Mouse (Mus musculus) MEL (cell line): ENCODE results near the gene Ssna1. TPM values are rescaled to one million over a fixed set of nuclear protein-coding genes. Genes with fewer than 3 reads are reported as not detected.
"Not testable (repeated sequence)": the region's sequence is repeated elsewhere in the genome, so short reads cannot be mapped to it uniquely, and the experiment has no call there.

Experiments used
- DNase-seq: peaks from one replicate; pipeline ENCODE4 v3.0.0; 2011; ENCODE audit warnings: low read depth, low spot score
- H3K27ac ChIP-seq: 2 replicates; pipeline ENCODE4 v1.5.1; 2012; ENCODE audit warnings: low read depth, mild to moderate bottlenecking, control low read depth, low read length, moderate library complexity; ENCODE audit not compliant: control insufficient read depth
- H3K27me3 ChIP-seq, 2 experiments: fragments of 150-350 bp in 1 of 2; sonication (generic) in 1 of 2; 2 replicates each; pipeline ENCODE4 v1.6.1; 2012; ENCODE audit warnings: low read length in 2 of 2, mild to moderate bottlenecking in 2 of 2, improper control_type of control experiment in 1 of 2, moderate library complexity in 1 of 2; ENCODE audit not compliant: insufficient read depth in 2 of 2, control insufficient read depth in 1 of 2
- H3K36me3 ChIP-seq, 2 experiments: 2 replicates each; pipeline ENCODE4 v1.6.1; 2012 to 2014; ENCODE audit warnings: low read length in 2 of 2, improper control_type of control experiment in 1 of 2, inconsistent platforms in 1 of 2, mild to moderate bottlenecking in 1 of 2; ENCODE audit not compliant: insufficient read depth in 2 of 2, control insufficient read depth in 1 of 2
- H3K4me1 ChIP-seq, 2 experiments: fragments of 150-350 bp in 1 of 2; sonication (generic) in 1 of 2; 2 replicates each; pipeline ENCODE4 v1.6.1; 2012; ENCODE audit warnings: low read length in 2 of 2, improper control_type of control experiment in 1 of 2, mild to moderate bottlenecking in 1 of 2; ENCODE audit not compliant: insufficient read depth in 2 of 2, control insufficient read depth in 1 of 2
- H3K4me3 ChIP-seq, 2 experiments: fragments of 150-350 bp in 1 of 2; sonication (generic) in 1 of 2; 2 replicates each; pipeline ENCODE4 v1.5.1; 2012; ENCODE audit warnings: low read depth in 2 of 2, low read length in 2 of 2, mild to moderate bottlenecking in 2 of 2, moderate library complexity in 2 of 2, control low read depth in 1 of 2, improper control_type of control experiment in 1 of 2; ENCODE audit not compliant: control insufficient read depth in 1 of 2, insufficient read depth in 1 of 2
- H3K79me2 ChIP-seq: 2 replicates; pipeline ENCODE4 v1.6.1; 2012; ENCODE audit warnings: mild to moderate bottlenecking, low read length, moderate library complexity; ENCODE audit not compliant: control insufficient read depth, poor library complexity, insufficient read depth
- H3K9ac ChIP-seq: 2 replicates; pipeline ENCODE4 v1.6.1; 2012; ENCODE audit warnings: low read depth, mild to moderate bottlenecking, control low read depth, low read length, moderate library complexity; ENCODE audit not compliant: control insufficient read depth, poor library complexity, severe bottlenecking
- H3K9me3 ChIP-seq: fragments of 150-350 bp; sonication (generic); replicated peaks from 2 replicates; pipeline ENCODE4 v1.6.1; 2012; ENCODE audit warnings: mild to moderate bottlenecking, low read length, improper control_type of control experiment, moderate library complexity; ENCODE audit not compliant: insufficient read depth
- CHD1 ChIP-seq: IDR thresholded peaks from 2 replicates; pipeline ENCODE4 v1.6.1; 2012; ENCODE audit warnings: low read depth, mild to moderate bottlenecking, inconsistent platforms, low read length, improper control_type of control experiment
- CHD2 ChIP-seq: IDR thresholded peaks from 2 replicates; pipeline ENCODE4 v1.6.1; 2011; ENCODE audit warnings: low read length, improper control_type of control experiment
- CTCF ChIP-seq, 3 experiments: IDR thresholded peaks in 2 of 3; conservative IDR thresholded peaks in 1 of 3; 2 replicates each; pipeline ENCODE4 v1.5.1; 2011 to 2012; ENCODE audit warnings: low read length in 3 of 3, low read depth in 2 of 3, mild to moderate bottlenecking in 2 of 3, improper control_type of control experiment in 1 of 3, inconsistent platforms in 1 of 3, mixed read lengths in 1 of 3, moderate library complexity in 1 of 3; ENCODE audit not compliant: control insufficient read depth in 1 of 3, insufficient read depth in 1 of 3, poor library complexity in 1 of 3, severe bottlenecking in 1 of 3
- E2F4 ChIP-seq: IDR thresholded peaks from 2 replicates; pipeline ENCODE4 v1.6.1; 2011; ENCODE audit warnings: low read depth, low read length, improper control_type of control experiment, borderline replicate concordance
- ELF1 ChIP-seq: IDR thresholded peaks from 2 replicates; pipeline ENCODE4 v1.6.1; 2014; ENCODE audit warnings: low read depth, mild to moderate bottlenecking, inconsistent platforms, low read length, improper control_type of control experiment, moderate library complexity
- EP300 ChIP-seq, 2 experiments: IDR thresholded peaks; 2 replicates each; pipeline ENCODE4 v1.6.1; 2011; ENCODE audit warnings: improper control_type of control experiment in 2 of 2, low read length in 2 of 2, low read depth in 1 of 2, mild to moderate bottlenecking in 1 of 2
- ETS1 ChIP-seq: IDR thresholded peaks from 2 replicates; pipeline ENCODE4 v1.6.1; 2012; ENCODE audit warnings: low read depth, mild to moderate bottlenecking, inconsistent platforms, low read length, improper control_type of control experiment, moderate library complexity
- GATA1 ChIP-seq: IDR thresholded peaks from 2 replicates; pipeline ENCODE4 v1.6.1; 2011; ENCODE audit warnings: low read depth, low read length, improper control_type of control experiment
- HCFC1 ChIP-seq: IDR thresholded peaks from 2 replicates; pipeline ENCODE4 v1.6.1; 2012; ENCODE audit warnings: low read depth, mild to moderate bottlenecking, inconsistent platforms, low read length, improper control_type of control experiment, moderate library complexity
- MAZ ChIP-seq: IDR thresholded peaks from 2 replicates; pipeline ENCODE4 v1.6.1; 2012; ENCODE audit warnings: low read depth, mild to moderate bottlenecking, inconsistent platforms, low read length, improper control_type of control experiment
- MXI1 ChIP-seq: IDR thresholded peaks from 2 replicates; pipeline ENCODE4 v1.6.1; 2011; ENCODE audit warnings: mild to moderate bottlenecking, low read depth, low read length, improper control_type of control experiment
- MYB ChIP-seq: IDR thresholded peaks from 2 replicates; pipeline ENCODE4 v1.6.1; 2011; ENCODE audit warnings: mild to moderate bottlenecking, low read depth, low read length, improper control_type of control experiment
- MYC ChIP-seq: IDR thresholded peaks from 2 replicates; pipeline ENCODE4 v1.6.1; 2011; ENCODE audit warnings: low read depth, mild to moderate bottlenecking, low read length, improper control_type of control experiment, moderate library complexity
- NRF1 ChIP-seq: IDR thresholded peaks from 2 replicates; pipeline ENCODE4 v1.6.1; 2014; ENCODE audit warnings: low read depth, mild to moderate bottlenecking, inconsistent platforms, low read length, improper control_type of control experiment, moderate library complexity; ENCODE audit not compliant: poor library complexity, insufficient read depth, severe bottlenecking
- POLR2AphosphoS5 ChIP-seq: IDR thresholded peaks from 2 replicates; pipeline ENCODE4 v1.6.1; 2012; ENCODE audit warnings: low read depth, borderline replicate concordance, mild to moderate bottlenecking, inconsistent platforms, low read length, moderate library complexity, mixed read lengths
- RAD21 ChIP-seq: IDR thresholded peaks from 2 replicates; pipeline ENCODE4 v1.6.1; 2011; ENCODE audit warnings: mild to moderate bottlenecking, low read depth, low read length, improper control_type of control experiment
- SIN3A ChIP-seq: IDR thresholded peaks from 2 replicates; pipeline ENCODE4 v1.6.1; 2012; ENCODE audit warnings: low read length, improper control_type of control experiment, inconsistent platforms
- SMC3 ChIP-seq: IDR thresholded peaks from 2 replicates; pipeline ENCODE4 v1.6.1; 2011; ENCODE audit warnings: low read depth, low read length, improper control_type of control experiment
- TBP ChIP-seq: IDR thresholded peaks from 2 replicates; pipeline ENCODE4 v1.8.0; 2011; ENCODE audit warnings: low read depth, low read length, improper control_type of control experiment
- TCF12 ChIP-seq: IDR thresholded peaks from 2 replicates; pipeline ENCODE4 v1.6.1; 2014; ENCODE audit warnings: low read depth, mild to moderate bottlenecking, inconsistent platforms, low read length, improper control_type of control experiment, moderate library complexity
- ZC3H11A ChIP-seq: IDR thresholded peaks from 2 replicates; pipeline ENCODE4 v1.6.1; 2012; ENCODE audit warnings: low read depth, mild to moderate bottlenecking, inconsistent platforms, low read length, improper control_type of control experiment
- ZNF384 ChIP-seq: IDR thresholded peaks from 2 replicates; pipeline ENCODE4 v1.6.1; 2012; ENCODE audit warnings: low read depth, mild to moderate bottlenecking, inconsistent platforms, low read length, improper control_type of control experiment
- polyA plus RNA-seq, 2 experiments: library from polyadenylated mRNA; stranded (reverse) in 1 of 2; unstranded in 1 of 2; fragments of >175 nt in 1 of 2; fragments of >200 nt in 1 of 2; gene quantifications; 2 replicates each; pipeline versions ENCODE4 v1.2.1 to v1.2.4; 2012; ENCODE audit warnings: low replicate concordance in 2 of 2, low read depth in 1 of 2; ENCODE audit not compliant: insufficient read length in 2 of 2, insufficient read depth in 1 of 2, missing spikeins in 1 of 2
- total RNA-seq: library from RNA; depleted of rRNA; stranded (reverse); fragments of 300-350 nt; gene quantifications from 2 replicates; pipeline ENCODE4 v1.2.3, GENCODE M21; 2012

Gene Ssna1
- total and polyA plus RNA-seq, 3 experiments = 158 to 226 TPM; not detected in 1

GRCm38 (mm10) chr2:25257250-25257649 is 15.0 kb downstream of the Ssna1 start:
- not testable (repeated sequence) for DNase-seq, H3K27me3 ChIP-seq, H3K36me3 ChIP-seq, H3K9me3 ChIP-seq, H3K27ac ChIP-seq
- Histone ChIP-seq H3K4me3 (peak overlapping the region; percentile 31 to 32; a peak in 3 of 4 replicates), H3K79me2 (peaks cover 20% of the 10 kb centered on the region), H3K9ac (peak overlapping the region; percentile 54), H3K4me1 (peaks cover 2 to 14% of the 10 kb centered on the region in 2 experiments; a peak in 1 of 4 replicates)
- TF ChIP-seq TBP = peak; percentile 74

- H3K4me1 ChIP-seq = peaks cover 2 to 14% of the 10 kb centered on the region in 2 experiments; a peak in 1 of 4 replicates
- TF ChIP-seq HCFC1 (peak; percentile 56; the same call in 1 of the 2 replicates), MXI1 (peak; percentile 76), CTCF (IDR thresholded peaks at IDR 0.05 in 2 of 3, conservative IDR thresholded peaks at IDR 0.05 in 1 of 3; ENCODE audit: control insufficient read depth in 1 of 3, insufficient read depth in 1 of 3, low read depth in 2 of 3, low read length in 3 of 3, poor library complexity in 1 of 3, severe bottlenecking in 1 of 3) (peak; percentile 38 to 72 (median 59)), ELF1 (peak; percentile 47; the same call in 1 of the 2 replicates), ZC3H11A (peak; percentile 78), NRF1 (0 out of 2 replicates have a peak, but pooled peaks have one; percentile 9), ZNF384 (0 out of 2 replicates have a peak, but pooled peaks have one; percentile 54), MYC (peak; percentile 92), SIN3A (peak; percentile 91), SMC3 (peak; percentile 76), TBP (0 out of 2 replicates have a peak, but pooled peaks have one; percentile 22), RAD21 (peak; percentile 81)
- peaks cover 20% of the 10 kb centered on the region for H3K79me2 ChIP-seq
- H3K9ac ChIP-seq = peak overlapping the region; percentile 96
- H3K36me3 ChIP-seq, H3K9me3 ChIP-seq, H3K27me3 ChIP-seq, H3K27ac ChIP-seq: not testable (repeated sequence)
- H3K4me3 ChIP-seq = peak overlapping the region; percentile 87 to 97
- peak; percentile 90 for DNase-seq
Observed at GRCm38 (mm10) chr2:25256443-25257109, 15.7 kb downstream of the Ssna1 start.

GRCm38 (mm10) chr2:25255284-25255779 is 16.9 kb downstream of the Ssna1 start, which contains the start of gene Tmem203:
Gene Tmem203, plus strand, starts transcription at chr2:25255439.
- peaks cover 2 to 12% of the 10 kb centered on the region in 2 experiments; a peak in 1 of 4 replicates for H3K4me1 ChIP-seq
- TF ChIP-seq CTCF (IDR thresholded peaks at IDR 0.05 in 2 of 3, conservative IDR thresholded peaks at IDR 0.05 in 1 of 3; ENCODE audit: control insufficient read depth in 1 of 3, insufficient read depth in 1 of 3, low read depth in 2 of 3, low read length in 3 of 3, poor library complexity in 1 of 3, severe bottlenecking in 1 of 3) = no peak
- peak; percentile 70; the same call in 1 of the 2 replicates for TF ChIP-seq TBP
- TF ChIP-seq MYC = peak; percentile 91
- peak in 1 of 2 experiments; percentile 48; a peak in 1 of 4 replicates for TF ChIP-seq EP300 (IDR thresholded peaks at IDR 0.05; ENCODE audit: low read depth in 1 of 2, low read length in 2 of 2)
- no peak for TF ChIP-seq CHD1
- peak; percentile 98 for TF ChIP-seq ELF1
- no peak for TF ChIP-seq E2F4
- TF ChIP-seq GATA1 = no peak
- peak; percentile 100 for TF ChIP-seq MXI1
- TF ChIP-seq MAZ = peak; percentile 93; the same call in 1 of the 2 replicates
- TF ChIP-seq MYB = no peak
- TF ChIP-seq ETS1 = peak; percentile 64; the same call in 1 of the 2 replicates
- TF ChIP-seq CHD2 = peak; percentile 74
- no peak for TF ChIP-seq POLR2AphosphoS5
- peak; percentile 55; the same call in 1 of the 2 replicates for TF ChIP-seq TCF12

More at GRCm38 (mm10) chr2:25255284-25255779, 16.9 kb downstream of the Ssna1 start, which contains the start of gene Tmem203:
- DNase-seq = peak; percentile 95
- H3K9me3 ChIP-seq = no peaks in the 10 kb centered on the region
- peak within 1 kb of the TSS; percentile 69 for H3K27ac ChIP-seq
- peak within 1 kb of the TSS; percentile 87 to 97 for H3K4me3 ChIP-seq
- no peaks in the 10 kb centered on the region for H3K27me3 ChIP-seq
- peaks cover 20% of the 10 kb centered on the region for H3K79me2 ChIP-seq
- peaks cover 0 to 8% of the 10 kb centered on the region in 2 experiments; a peak in 2 of 4 replicates for H3K36me3 ChIP-seq
- H3K9ac ChIP-seq = peak within 1 kb of the TSS; percentile 96
